Mouse (Mus musculus) cortical plate, adult 2 months (tissue): ENCODE data around the gene Ddx42.

Experiments
- CTCF ChIP-seq: fragments of 200-500 bp; IDR thresholded peaks from 2 replicates; pipeline ENCODE4 v1.5.1; 2011; ENCODE audit warnings: mild to moderate bottlenecking, control low read depth, low read length; ENCODE audit not compliant: insufficient read depth; ENCODE audit errors: extremely low read depth
- POLR2A ChIP-seq: fragments of 200-500 bp; IDR thresholded peaks from 2 replicates; pipeline ENCODE4 v1.6.1; 2011; ENCODE audit warnings: mild to moderate bottlenecking, low read length, control low read depth; ENCODE audit not compliant: insufficient read depth; ENCODE audit errors: extremely low read depth

DNA sequence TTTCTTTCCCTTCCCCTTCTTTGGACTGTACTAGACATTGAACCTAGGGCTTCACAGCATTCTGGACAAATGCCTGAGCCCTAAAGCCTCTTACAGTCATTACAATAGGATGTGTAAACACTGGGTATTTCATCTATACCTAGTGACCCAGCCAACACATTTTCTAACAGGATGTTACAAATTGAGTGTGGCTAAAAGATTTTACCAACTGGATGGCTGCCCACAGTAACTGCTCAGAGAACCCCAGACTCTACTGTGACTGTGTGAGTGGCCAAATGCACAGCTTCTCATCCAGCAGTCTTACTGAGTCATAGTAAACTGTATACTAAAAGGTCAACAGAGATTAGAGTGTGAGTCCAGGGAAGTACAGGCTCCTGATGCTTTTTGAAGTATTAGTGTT is 21.4 kb upstream of the Ddx42 start:
- TF ChIP-seq CTCF (no peak), POLR2A (no peak)
